Mouse (Mus musculus) intestine, postnatal 0 days (tissue): ENCODE data around the gene Fos. TPM values are rescaled to one million over a fixed set of nuclear protein-coding genes. Genes with fewer than 3 reads are reported as not detected.

Source experiments
- ATAC-seq: fragments of 200-750 bp; cut with Nextera tagmentation; 2 replicates; pipeline ENCODE4 v1.8.0; 2017; ENCODE audit warnings: mild to moderate bottlenecking, moderate TSS enrichment, moderate library complexity
- H3K27ac ChIP-seq: fragments of 300-500 bp; sonication (generic); 2 replicates; pipeline ENCODE4 v1.5.1; 2014; ENCODE audit warnings: mild to moderate bottlenecking, low read depth, low read length, moderate library complexity
- H3K27me3 ChIP-seq: fragments of 300-500 bp; sonication (generic); replicated peaks from 2 replicates; pipeline ENCODE4 v1.6.1; 2014; ENCODE audit warnings: low read length, mixed read lengths; ENCODE audit not compliant: control insufficient read depth, insufficient read depth
- H3K36me3 ChIP-seq: fragments of 300-500 bp; sonication (generic); 2 replicates; pipeline ENCODE4 v1.6.1; 2014; ENCODE audit warnings: mild to moderate bottlenecking, moderate library complexity; ENCODE audit not compliant: control insufficient read depth, insufficient read depth
- H3K4me1 ChIP-seq: fragments of 300-500 bp; sonication (generic); replicated peaks from 2 replicates; pipeline ENCODE4 v1.6.1; 2014; ENCODE audit warnings: antibody characterized with exemption, low read length, mixed read lengths; ENCODE audit not compliant: control insufficient read depth, insufficient read depth
- H3K4me2 ChIP-seq: fragments of 300-500 bp; sonication (generic); replicated peaks from 2 replicates; pipeline ENCODE4 v1.6.1; 2014; ENCODE audit warnings: low read depth, mild to moderate bottlenecking, moderate library complexity
- H3K4me3 ChIP-seq: fragments of 300-500 bp; sonication (generic); 2 replicates; pipeline ENCODE4 v1.5.1; 2014; ENCODE audit warnings: low read depth, low read length
- H3K9ac ChIP-seq: fragments of 300-500 bp; sonication (generic); 2 replicates; pipeline ENCODE4 v1.6.1; 2014; ENCODE audit warnings: mild to moderate bottlenecking, low read depth, low read length
- H3K9me3 ChIP-seq: fragments of 300-500 bp; sonication (generic); 2 replicates; pipeline ENCODE4 v1.6.1; 2016; ENCODE audit warnings: mixed run types; ENCODE audit not compliant: control insufficient read depth
- CTCF ChIP-seq: sonication (generic); IDR thresholded peaks from 2 replicates; pipeline ENCODE4 v1.5.1; 2016; ENCODE audit warnings: low read depth, mild to moderate bottlenecking, control low read depth, antibody characterized with exemption, moderate library complexity
- WGBS: fragments of 180-500 bp; shearing (Covaris S2); extraction: QIAGEN DNeasy Blood & Tissue Kit; methylation state at CpG from one replicate; pipeline ENCODE4 v1.1.7; 2014; 5-methylcytosine and 5-hydroxymethylcytosine counted together
- polyA plus RNA-seq: library from polyadenylated mRNA; unstranded; fragments of >200 nt; fragmentation: Nextera tagmentation; extraction: Ambion mirVana; gene quantifications from 2 replicates; pipeline ENCODE4 v1.2.1, GENCODE M21; 2015

The Fos gene
- polyA plus RNA-seq, 1 experiment from 2014 or later: 22.4 TPM

DNA sequence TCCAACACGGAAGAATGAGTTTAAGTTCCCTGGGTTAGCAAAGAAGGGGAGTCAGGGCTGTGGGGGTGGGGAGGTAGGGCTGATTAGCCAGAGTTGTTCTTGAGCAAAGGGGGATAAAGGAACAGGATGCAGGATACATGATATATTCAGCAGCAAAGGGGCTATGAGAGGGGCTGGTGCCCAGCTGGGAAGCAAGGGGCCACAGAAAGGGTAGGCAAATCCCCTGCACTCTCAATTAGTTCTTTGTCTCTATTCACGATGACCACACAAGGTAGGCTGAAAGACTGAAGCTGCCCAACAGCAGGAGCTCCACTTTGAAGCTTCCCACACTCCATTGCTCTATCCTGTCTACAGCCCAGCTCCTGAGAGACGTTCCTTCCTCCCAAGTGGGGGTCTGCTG lies 39.8 kb upstream of the Fos start:
- no peak for TF ChIP-seq CTCF
- Histone ChIP-seq H3K27ac (no peak overlapping the region), H3K4me2 (no peak overlapping the region), H3K36me3 (no peaks in the 10 kb centered on the region), H3K4me3 (no peak overlapping the region), H3K9me3 (no peaks in the 10 kb centered on the region), H3K9ac (no peak overlapping the region), H3K27me3 (no peaks in the 10 kb centered on the region), H3K4me1 (0 out of 2 replicates have a peak, but pooled peaks cover 5% of the 10 kb centered on the region)
- 54% methylated on average over 3 of the region's 3 CpGs for WGBS
- no peak for ATAC-seq

DNA sequence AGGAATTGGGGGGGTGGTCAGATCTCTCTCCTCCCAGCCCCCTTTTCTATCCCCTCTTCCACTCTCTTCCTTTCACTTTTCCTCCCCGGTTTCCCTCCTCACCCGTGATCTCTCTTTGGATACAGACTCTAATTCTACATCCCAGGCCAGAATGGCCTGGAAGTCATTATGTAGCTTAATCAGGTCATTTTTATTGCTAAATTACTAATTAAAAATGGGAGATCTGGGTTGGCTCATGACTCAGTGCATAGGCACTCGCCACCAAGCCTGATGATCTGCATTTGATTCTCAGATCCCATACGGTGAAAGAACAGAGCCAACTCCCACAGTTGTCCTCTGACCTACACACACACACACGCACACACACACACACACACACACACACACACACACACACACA lies 39.2 kb upstream of the Fos start:
- Histone ChIP-seq H3K27me3 (no peaks in the 10 kb centered on the region), H3K27ac (no peak overlapping the region), H3K4me3 (no peak overlapping the region), H3K4me2 (no peak overlapping the region), H3K9ac (no peak overlapping the region), H3K9me3 (no peaks in the 10 kb centered on the region), H3K4me1 (0 out of 2 replicates have a peak, but pooled peaks cover 5% of the 10 kb centered on the region), H3K36me3 (no peaks in the 10 kb centered on the region)
- no peak for TF ChIP-seq CTCF
- ATAC-seq: no peak
- WGBS: 77% methylated on average over 5 of the region's 5 CpGs

DNA sequence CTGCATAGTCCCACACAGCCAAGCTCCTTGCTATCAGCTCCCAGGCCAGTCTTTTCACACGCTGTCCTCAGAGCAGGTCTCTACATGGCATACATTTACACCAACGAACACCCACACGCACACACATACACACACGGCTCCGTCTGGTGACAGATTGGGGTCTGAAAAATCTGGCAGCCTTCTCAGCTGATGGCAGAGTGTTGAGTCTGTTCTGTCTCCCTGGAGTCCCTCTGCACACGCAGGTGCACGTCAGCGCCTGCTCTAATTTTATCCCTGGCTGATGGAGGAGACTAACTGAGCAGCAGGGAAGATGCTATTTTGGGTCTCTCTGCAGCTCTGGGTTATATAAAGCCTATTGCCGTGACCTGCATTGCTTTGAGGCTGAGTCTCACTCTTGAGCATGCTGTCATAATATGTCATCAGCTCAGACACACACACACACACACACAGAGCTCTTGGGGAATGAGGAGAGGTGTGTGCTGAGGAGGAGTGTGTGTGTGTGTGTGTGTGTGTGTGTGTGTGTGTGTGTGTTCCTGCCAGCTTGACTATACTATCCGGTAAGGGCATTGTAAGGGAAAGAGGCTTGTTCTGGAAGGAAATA lies 37.6 kb upstream of the Fos start:
- Histone ChIP-seq H3K4me1 (0 out of 2 replicates have a peak, but pooled peaks cover 5% of the 10 kb centered on the region), H3K36me3 (no peaks in the 10 kb centered on the region), H3K4me2 (no peak overlapping the region), H3K9me3 (no peaks in the 10 kb centered on the region), H3K27ac (no peak overlapping the region), H3K4me3 (no peak overlapping the region), H3K9ac (no peak overlapping the region), H3K27me3 (no peaks in the 10 kb centered on the region)
- no peak for TF ChIP-seq CTCF
- 56% methylated on average over 10 of the region's 10 CpGs for WGBS
- no peak for ATAC-seq

DNA sequence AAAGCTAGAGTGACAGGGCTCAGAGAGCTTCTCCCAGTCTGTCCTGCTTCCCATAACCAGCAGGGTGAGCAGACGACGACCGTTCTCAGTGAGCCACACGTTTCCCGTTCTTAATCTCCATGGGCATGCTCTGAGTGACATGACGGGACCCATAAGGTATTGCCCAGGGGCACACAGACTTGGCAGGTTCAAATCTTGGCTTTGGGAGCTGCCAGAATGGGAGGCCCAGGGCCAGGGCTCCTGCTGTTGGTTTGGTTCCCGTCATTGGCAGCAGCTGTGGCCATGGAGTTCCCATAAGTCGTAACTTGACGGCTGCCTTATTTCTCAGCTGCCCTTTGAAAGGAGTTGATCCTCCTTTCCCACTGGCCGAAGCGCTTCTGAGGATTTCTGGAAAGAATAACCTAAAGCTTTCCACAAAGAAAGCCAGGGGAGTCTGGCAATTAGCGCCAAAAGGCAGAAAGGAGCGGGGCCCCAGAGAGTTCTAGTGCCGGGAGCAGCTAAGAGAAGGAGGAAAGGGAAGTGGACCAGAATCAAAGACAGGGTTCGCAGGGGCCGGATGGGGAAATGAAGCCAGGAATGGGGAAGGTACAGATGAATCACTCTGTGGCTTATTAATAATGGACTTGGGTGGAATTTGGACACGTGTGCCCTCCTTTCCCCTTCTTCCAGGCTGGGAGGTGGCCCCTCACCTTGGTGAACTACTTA lies 36.4 kb upstream of the Fos start:
- 62% methylated on average over 17 of the region's 17 CpGs for WGBS
- no peaks in the 10 kb centered on the region for H3K27me3 ChIP-seq
- 0 out of 2 replicates have a peak, but pooled peaks have one; percentile 24 for TF ChIP-seq CTCF
- no peak overlapping the region; the same call in 1 of the 2 replicates for H3K9ac ChIP-seq
- peak overlapping the region; percentile 62 for H3K27ac ChIP-seq
- no peak overlapping the region for H3K4me3 ChIP-seq
- H3K4me2 ChIP-seq: no peak overlapping the region
- H3K9me3 ChIP-seq: no peaks in the 10 kb centered on the region
- H3K36me3 ChIP-seq: no peaks in the 10 kb centered on the region
- ATAC-seq: no peak
- 0 out of 2 replicates have a peak, but pooled peaks cover 5% of the 10 kb centered on the region for H3K4me1 ChIP-seq

DNA sequence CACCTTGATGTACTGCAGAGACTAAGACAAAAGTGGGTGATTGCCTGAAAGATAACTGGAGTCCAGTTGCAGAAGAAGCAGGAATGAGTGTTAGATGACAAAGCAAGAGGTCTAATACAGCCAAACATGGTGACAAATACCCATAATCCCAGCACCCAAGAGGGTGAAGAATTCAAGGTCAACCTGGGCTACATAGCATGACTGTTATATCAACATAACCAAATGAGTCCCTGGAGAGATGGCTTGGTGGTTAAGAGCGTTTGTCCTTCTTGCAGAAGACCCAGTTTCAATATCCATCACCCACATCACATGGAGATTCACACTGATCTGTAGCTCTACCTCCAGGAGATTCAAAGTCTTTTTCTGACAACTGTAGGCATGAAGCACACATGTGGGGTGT lies 30.2 kb upstream of the Fos start:
- Histone ChIP-seq H3K27me3 (no peaks in the 10 kb centered on the region), H3K4me3 (no peak overlapping the region), H3K4me2 (no peak overlapping the region), H3K9ac (no peak overlapping the region), H3K36me3 (no peaks in the 10 kb centered on the region), H3K4me1 (no peaks in the 10 kb centered on the region), H3K27ac (no peak overlapping the region), H3K9me3 (no peaks in the 10 kb centered on the region)
- ATAC-seq: no peak
- 79% methylated on average over 1 of the region's 1 CpGs for WGBS
- TF ChIP-seq CTCF: no peak

DNA sequence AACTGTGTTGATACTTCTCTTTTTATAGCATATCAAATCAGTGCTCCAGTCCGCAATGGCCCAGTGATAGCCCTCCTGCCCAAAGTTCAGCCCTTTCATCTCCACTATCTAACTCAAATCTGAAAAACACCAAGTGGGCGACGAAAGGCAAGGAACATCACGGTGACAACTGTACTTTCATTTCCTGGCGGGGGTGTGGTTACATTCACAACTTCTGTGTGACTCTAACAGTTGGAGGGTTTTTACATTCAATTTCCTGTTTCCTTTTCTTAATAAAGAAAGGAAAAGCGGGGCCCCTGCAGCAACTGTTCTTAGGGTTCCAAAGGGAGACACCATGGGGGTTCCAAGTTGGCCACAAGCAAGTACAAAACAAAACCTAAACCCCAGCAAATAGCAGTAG lies 29.0 kb upstream of the Fos start:
- no peak overlapping the region for H3K9ac ChIP-seq
- no peaks in the 10 kb centered on the region for H3K27me3 ChIP-seq
- ATAC-seq: no peak
- H3K4me3 ChIP-seq: no peak overlapping the region
- no peak for TF ChIP-seq CTCF
- no peak overlapping the region for H3K27ac ChIP-seq
- WGBS: 24% methylated on average over 6 of the region's 6 CpGs
- no peaks in the 10 kb centered on the region for H3K36me3 ChIP-seq
- H3K9me3 ChIP-seq: no peaks in the 10 kb centered on the region
- peak overlapping the region; percentile 49 for H3K4me2 ChIP-seq
- H3K4me1 ChIP-seq: no peaks in the 10 kb centered on the region
